Mouse (Mus musculus): Measurements from ENCODE around the gene Syce2. TPM values are rescaled to one million over a fixed set of nuclear protein-coding genes. Genes with fewer than 3 reads are reported as not detected.

Gene Syce2
- total and polyA plus RNA-seq, 3 experiments: 0.54 TPM; not detected in 2

DNA sequence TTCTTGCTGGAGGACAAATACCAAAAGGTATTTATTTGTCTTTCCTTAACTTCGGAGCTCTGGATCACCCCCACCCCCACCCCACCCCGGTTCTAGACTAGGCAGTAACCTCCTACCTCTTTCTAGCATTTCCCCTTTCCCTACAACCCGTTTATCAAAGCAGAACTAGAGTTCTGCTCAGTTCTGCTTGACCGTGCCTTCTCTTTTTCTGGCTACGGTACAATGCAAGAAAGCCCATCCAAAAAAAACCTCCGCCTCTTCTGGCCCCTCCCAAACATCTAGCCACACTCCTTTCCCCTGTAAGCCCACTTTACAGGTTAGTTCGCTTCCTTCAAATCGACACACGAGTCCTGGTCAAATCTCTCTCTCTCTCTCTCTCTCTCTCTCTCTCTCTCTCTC is 41.6 kb downstream of the Syce2 start:
- Histone ChIP-seq H3K27me3 (replicated peaks) (no peaks in the 10 kb centered on the region), H3K4me2 (ENCODE audit: insufficient read depth, low read depth, poor library complexity, severe bottlenecking) (no peak overlapping the region), H3K36me3 (replicated peaks in 1 of 2; ENCODE audit: control insufficient read depth in 1 of 2, insufficient read depth in 1 of 2, low read length in 1 of 2) (peaks cover 12 to 61% of the 10 kb centered on the region in 2 experiments), H3K9ac (ENCODE audit: insufficient read depth, low read depth) (no peak overlapping the region), H3K79me2 (replicated peaks; ENCODE audit: control insufficient read depth, extremely low read depth, insufficient read depth, poor library complexity, severe bottlenecking) (no peaks in the 10 kb centered on the region), H3K27ac (ENCODE audit: insufficient read depth, low read depth) (no peak overlapping the region), H3K4me3 (replicated peaks in 1 of 3; ENCODE audit: low read depth in 2 of 3, low read length in 2 of 3, poor library complexity in 1 of 3) (no peak overlapping the region), H3K9me3 (replicated peaks; ENCODE audit: low read length) (peaks cover 13% of the 10 kb centered on the region), H3K4me1 (ENCODE audit: control insufficient read depth in 1 of 2, insufficient read depth in 2 of 2) (peaks cover 6 to 12% of the 10 kb centered on the region in 2 experiments)
- dilution Hi-C loops (cut with MboI; ENCODE audit: extremely low pct_ligation_motif_present, extremely low pct_unique_long_range_greater_than_20kb, low sequenced_read_pairs) (no loop called here), in situ Hi-C loops (cut with MboI; ENCODE audit: low pct_ligation_motif_present, low pct_unique_long_range_greater_than_20kb, low sequenced_read_pairs) (no loop called here)
- no peak for DNase-seq (ENCODE audit: extremely low read depth)
- TF ChIP-seq CHD1 (IDR thresholded peaks at IDR 0.05; ENCODE audit: low read depth, low read length) (no peak), RCOR1 (conservative IDR thresholded peaks at IDR 0.05; ENCODE audit: low read depth, low read length) (no peak), RAD21 (IDR thresholded peaks at IDR 0.05; ENCODE audit: low read depth, low read length) (no peak)

DNA sequence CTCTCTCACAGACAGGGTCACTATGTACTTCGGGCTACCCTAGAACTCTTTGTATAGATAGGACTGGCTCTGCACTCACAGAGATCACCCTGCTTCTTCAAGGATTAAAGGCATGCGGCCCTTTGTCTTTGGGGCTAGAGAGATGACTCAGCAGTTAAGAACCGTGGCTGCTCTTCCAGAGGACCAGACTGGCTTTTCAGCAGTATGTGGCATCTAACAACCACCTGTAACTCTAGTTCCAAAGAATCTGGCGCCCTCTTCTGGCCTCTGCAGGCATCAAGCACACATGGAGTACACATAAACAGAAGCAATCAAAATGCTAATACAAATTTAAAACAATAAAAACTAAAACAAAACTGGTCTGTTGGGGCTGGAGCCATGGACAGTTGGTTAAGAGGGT is 42.0 kb downstream of the Syce2 start:
- H3K27ac ChIP-seq (ENCODE audit: insufficient read depth, low read depth): no peak overlapping the region
- peak; percentile 48 for DNase-seq (ENCODE audit: extremely low read depth)
- dilution Hi-C loops (cut with MboI; ENCODE audit: extremely low pct_ligation_motif_present, extremely low pct_unique_long_range_greater_than_20kb, low sequenced_read_pairs) (no loop called here), in situ Hi-C loops (cut with MboI; ENCODE audit: low pct_ligation_motif_present, low pct_unique_long_range_greater_than_20kb, low sequenced_read_pairs) (no loop called here)
- peaks cover 6 to 12% of the 10 kb centered on the region in 2 experiments for H3K4me1 ChIP-seq (ENCODE audit: control insufficient read depth in 1 of 2, insufficient read depth in 2 of 2)
- TF ChIP-seq TBP (conservative IDR thresholded peaks at IDR 0.05; ENCODE audit: low read depth, low read length): no peak
- peak in 1 of 2 experiments; percentile 44; a peak in 2 of 4 replicates for TF ChIP-seq CTCF (conservative IDR thresholded peaks at IDR 0.05 in 1 of 2, IDR thresholded peaks at IDR 0.05 in 1 of 2; ENCODE audit: low read depth in 2 of 2, low read length in 2 of 2)
- TF ChIP-seq RAD21 (IDR thresholded peaks at IDR 0.05; ENCODE audit: low read depth, low read length): no peak; the same call in none of the 2 replicates
- no peak overlapping the region for H3K4me2 ChIP-seq (ENCODE audit: insufficient read depth, low read depth, poor library complexity, severe bottlenecking)
- peaks cover 13% of the 10 kb centered on the region for H3K9me3 ChIP-seq (replicated peaks; ENCODE audit: low read length)
- no peaks in the 10 kb centered on the region for H3K27me3 ChIP-seq (replicated peaks)
- H3K4me3 ChIP-seq (replicated peaks in 1 of 3; ENCODE audit: low read depth in 2 of 3, low read length in 2 of 3, poor library complexity in 1 of 3): no peak overlapping the region
- H3K9ac ChIP-seq (ENCODE audit: insufficient read depth, low read depth): no peak overlapping the region
- H3K36me3 ChIP-seq (replicated peaks in 1 of 2; ENCODE audit: control insufficient read depth in 1 of 2, insufficient read depth in 1 of 2, low read length in 1 of 2): peaks cover 12 to 61% of the 10 kb centered on the region in 2 experiments
- H3K79me2 ChIP-seq (replicated peaks; ENCODE audit: control insufficient read depth, extremely low read depth, insufficient read depth, poor library complexity, severe bottlenecking): no peaks in the 10 kb centered on the region

GRCm38 (mm10) chr8:84915269-84915668 is 43.4 kb downstream of the Syce2 start:
- no peak overlapping the region for H3K4me2 ChIP-seq (ENCODE audit: insufficient read depth, low read depth, poor library complexity, severe bottlenecking)
- peaks cover 13% of the 10 kb centered on the region for H3K9me3 ChIP-seq (replicated peaks; ENCODE audit: low read length)
- dilution Hi-C loops (cut with MboI; ENCODE audit: extremely low pct_ligation_motif_present, extremely low pct_unique_long_range_greater_than_20kb, low sequenced_read_pairs): no loop called here
- no peaks in the 10 kb centered on the region for H3K79me2 ChIP-seq (replicated peaks; ENCODE audit: control insufficient read depth, extremely low read depth, insufficient read depth, poor library complexity, severe bottlenecking)
- DNase-seq (ENCODE audit: extremely low read depth): no peak
- TF ChIP-seq EP300 (IDR thresholded peaks at IDR 0.05; ENCODE audit: low read length) (no peak), PAX5 (IDR thresholded peaks at IDR 0.05; ENCODE audit: low read length) (no peak), ZMIZ1 (IDR thresholded peaks at IDR 0.05; ENCODE audit: low read depth, low read length) (no peak), CHD1 (IDR thresholded peaks at IDR 0.05; ENCODE audit: low read depth, low read length) (no peak), ETS1 (conservative IDR thresholded peaks at IDR 0.05; ENCODE audit: low read depth, low read length) (no peak), RCOR1 (conservative IDR thresholded peaks at IDR 0.05; ENCODE audit: low read depth, low read length) (no peak), MXI1 (IDR thresholded peaks at IDR 0.05; ENCODE audit: low read depth, low read length) (no peak), TCF12 (IDR thresholded peaks at IDR 0.05; ENCODE audit: low read depth, low read length) (no peak), IRF4 (IDR thresholded peaks at IDR 0.05; ENCODE audit: low read depth, low read length) (no peak), MAX (IDR thresholded peaks at IDR 0.05; ENCODE audit: low read length) (no peak), ZNF384 (IDR thresholded peaks at IDR 0.05; ENCODE audit: low read depth, low read length) (no peak), POLR2A (IDR thresholded peaks at IDR 0.05; ENCODE audit: low read depth, low read length) (no peak), KAT2A (IDR thresholded peaks at IDR 0.05; ENCODE audit: insufficient replicate concordance, low read length) (no peak), RAD21 (IDR thresholded peaks at IDR 0.05; ENCODE audit: low read depth, low read length) (no peak), MAZ (IDR thresholded peaks at IDR 0.05; ENCODE audit: low read depth, low read length) (no peak)
- H3K4me3 ChIP-seq (replicated peaks in 1 of 3; ENCODE audit: low read depth in 2 of 3, low read length in 2 of 3, poor library complexity in 1 of 3): no peak overlapping the region
- H3K27ac ChIP-seq (ENCODE audit: insufficient read depth, low read depth): no peak overlapping the region
- in situ Hi-C loops (cut with MboI; ENCODE audit: low pct_ligation_motif_present, low pct_unique_long_range_greater_than_20kb, low sequenced_read_pairs): no loop called here
- H3K9ac ChIP-seq (ENCODE audit: insufficient read depth, low read depth): no peak overlapping the region
- peaks cover 0 to under 1% of the 10 kb centered on the region in 2 experiments; a peak in 1 of 4 replicates for H3K4me1 ChIP-seq (ENCODE audit: control insufficient read depth in 1 of 2, insufficient read depth in 2 of 2)
- H3K36me3 ChIP-seq (replicated peaks in 1 of 2; ENCODE audit: control insufficient read depth in 1 of 2, insufficient read depth in 1 of 2, low read length in 1 of 2): peaks cover 12 to 53% of the 10 kb centered on the region in 2 experiments
- no peaks in the 10 kb centered on the region for H3K27me3 ChIP-seq (replicated peaks)

All from CH12.LX (cell line).